Mouse (Mus musculus) stomach, postnatal 0 days (tissue): Measurements from ENCODE around the gene Srrm2. TPM values are rescaled to one million over a fixed set of nuclear protein-coding genes. Genes with fewer than 3 reads are reported as not detected.

Source experiments
- ATAC-seq: fragments of 200-750 bp; cut with Nextera tagmentation; 2 replicates; pipeline ENCODE4 v1.8.0; 2017; ENCODE audit not compliant: low FRiP score, low TSS enrichment
- DNase-seq: peaks from one replicate; pipeline ENCODE4 v3.0.0-alpha.2; 2016; ENCODE audit warnings: low spot score
- H3K27ac ChIP-seq: fragments of 300-500 bp; sonication (generic); replicated peaks from 2 replicates; pipeline ENCODE4 v1.5.1; 2014; ENCODE audit warnings: mild to moderate bottlenecking, control low read depth
- H3K27me3 ChIP-seq: fragments of 300-500 bp; sonication (generic); 2 replicates; pipeline ENCODE4 v1.6.1; 2014; ENCODE audit warnings: low read length; ENCODE audit not compliant: control insufficient read depth, insufficient read depth
- H3K36me3 ChIP-seq: fragments of 300-500 bp; sonication (generic); 2 replicates; pipeline ENCODE4 v1.6.1; 2014; ENCODE audit warnings: low read length, mixed read lengths; ENCODE audit not compliant: control insufficient read depth, insufficient read depth
- H3K4me1 ChIP-seq: fragments of 300-500 bp; sonication (generic); replicated peaks from 2 replicates; pipeline ENCODE4 v1.6.1; 2014; ENCODE audit warnings: antibody characterized with exemption; ENCODE audit not compliant: control insufficient read depth, insufficient read depth
- H3K4me2 ChIP-seq: fragments of 300-500 bp; sonication (generic); replicated peaks from 2 replicates; pipeline ENCODE4 v1.6.1; 2014; ENCODE audit warnings: low read depth, mild to moderate bottlenecking, control low read depth, moderate library complexity
- H3K4me3 ChIP-seq: fragments of 300-500 bp; sonication (generic); 2 replicates; pipeline ENCODE4 v1.5.1; 2014; ENCODE audit warnings: low read depth, low read length, control low read depth
- H3K9ac ChIP-seq: fragments of 300-500 bp; sonication (generic); 2 replicates; pipeline ENCODE4 v1.6.1; 2014; ENCODE audit warnings: mild to moderate bottlenecking, low read length, control low read depth, mixed read lengths
- H3K9me3 ChIP-seq: fragments of 300-500 bp; sonication (generic); 2 replicates; pipeline ENCODE4 v1.6.1; 2016; ENCODE audit warnings: low read length; ENCODE audit not compliant: control insufficient read depth
- CTCF ChIP-seq: IDR thresholded peaks from 2 replicates; pipeline ENCODE4 v1.5.1; 2016; ENCODE audit warnings: antibody characterized with exemption, low read depth, mild to moderate bottlenecking, moderate library complexity
- EP300 ChIP-seq: optimal IDR thresholded peaks from 2 replicates; pipeline ENCODE3; 2016; ENCODE audit warnings: antibody characterized with exemption
- WGBS: fragments of 180-500 bp; shearing (Covaris S2); extraction: QIAGEN DNeasy Blood & Tissue Kit; methylation state at CpG from one replicate; pipeline ENCODE4 v1.1.7; 2014; 5-methylcytosine and 5-hydroxymethylcytosine counted together
- polyA plus RNA-seq: library from polyadenylated mRNA; unstranded; fragments of >200 nt; fragmentation: Nextera tagmentation; extraction: Ambion mirVana; gene quantifications from 2 replicates; pipeline ENCODE4 v1.2.1, GENCODE M21; 2015

Gene Srrm2
- polyA plus RNA-seq, 1 experiment from 2014 or later: 211 TPM

DNA sequence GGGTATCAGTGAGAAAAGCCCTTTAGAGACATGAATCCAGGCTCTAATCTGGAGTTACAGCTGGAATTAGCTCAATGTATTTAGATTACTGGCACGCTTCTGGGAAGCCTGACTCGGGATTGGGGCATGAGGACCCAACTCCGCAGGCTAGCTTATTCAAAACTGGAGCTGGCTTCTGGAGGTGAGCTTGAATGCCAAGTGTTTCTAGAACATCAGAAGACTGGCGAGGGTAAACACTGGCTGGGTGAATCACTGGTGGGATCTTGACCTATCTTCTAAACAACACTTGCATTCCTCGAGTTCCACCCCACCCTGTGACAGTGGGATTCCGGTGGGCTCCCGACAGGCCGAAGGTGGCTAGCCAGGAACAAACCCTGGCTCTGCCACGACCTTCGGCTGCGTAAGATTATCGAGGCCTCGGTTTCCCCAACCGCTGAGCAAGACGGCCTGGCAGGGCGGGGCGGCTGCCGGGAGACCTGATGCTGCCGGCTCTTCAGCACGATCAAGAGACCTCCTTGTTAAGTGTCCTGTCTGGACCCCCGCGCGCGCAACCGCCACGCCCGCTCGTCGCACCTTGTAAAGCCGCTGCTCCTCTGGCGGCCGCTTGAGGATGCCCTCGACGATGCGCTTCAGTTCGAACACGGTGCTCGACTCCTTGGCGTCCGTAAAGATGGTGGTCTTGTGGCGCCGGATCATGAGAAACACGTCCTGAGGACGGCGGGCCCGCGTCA is 38.1 kb downstream of the Srrm2 start:
- WGBS: under 1% methylated on average over 36 of the region's 47 CpGs
- peak; percentile 55 for ATAC-seq
- TF ChIP-seq EP300 (no peak), CTCF (peak; percentile 32; the same call in 1 of the 2 replicates)
- Histone ChIP-seq H3K27me3 (no peaks in the 10 kb centered on the region), H3K27ac (peak overlapping the region; percentile 89), H3K4me1 (no peaks in the 10 kb centered on the region; the same call in 1 of the 2 replicates), H3K36me3 (peaks cover 9% of the 10 kb centered on the region), H3K9ac (peak overlapping the region; percentile 87), H3K4me3 (peak overlapping the region; percentile 70), H3K9me3 (no peaks in the 10 kb centered on the region), H3K4me2 (peak overlapping the region; percentile 87)
- peak; percentile 66 for DNase-seq

DNA sequence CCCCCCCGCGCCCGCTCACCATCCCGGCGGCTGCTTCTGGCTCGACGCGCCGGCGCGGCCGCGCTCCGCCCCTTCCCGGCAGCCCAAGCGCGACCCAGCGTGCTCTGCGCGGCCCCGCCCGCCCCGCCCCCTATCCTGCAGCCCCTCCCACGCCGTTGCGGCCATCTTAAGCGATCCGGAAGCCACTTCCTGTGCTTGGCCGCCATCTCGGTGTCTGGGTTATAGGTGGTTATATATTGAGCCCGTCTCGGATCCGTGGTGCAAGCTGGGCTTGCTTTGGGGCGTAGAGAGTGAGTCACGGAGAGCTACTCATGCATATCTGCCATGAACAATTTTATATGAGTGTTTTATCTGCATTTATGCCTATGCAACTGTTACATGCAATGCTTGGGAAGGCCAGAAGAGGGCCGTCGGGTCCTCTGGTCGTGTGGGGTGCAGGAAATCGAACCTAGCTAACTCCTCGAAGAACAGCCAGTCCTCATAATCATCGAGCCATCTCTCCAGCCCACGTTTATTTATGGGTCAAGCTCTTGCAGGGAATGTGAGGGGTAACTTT is 38.8 kb downstream of the Srrm2 start, which contains the start of gene Elob:
TSS of gene Elob (minus strand) at position 73 of the 556 bp plus-strand sequence.
- Histone ChIP-seq H3K9me3 (no peaks in the 10 kb centered on the region), H3K4me1 (no peaks in the 10 kb centered on the region; the same call in 1 of the 2 replicates), H3K36me3 (peaks cover 5% of the 10 kb centered on the region), H3K27me3 (0 out of 2 replicates have a peak, but pooled peaks cover 2% of the 10 kb centered on the region), H3K9ac (peak within 1 kb of the TSS; percentile 87), H3K27ac (peak within 1 kb of the TSS; percentile 89), H3K4me3 (peak within 1 kb of the TSS; percentile 70), H3K4me2 (peak within 1 kb of the TSS; percentile 87)
- WGBS: under 1% methylated on average over 33 of the region's 42 CpGs
- peak; percentile 92 for DNase-seq
- TF ChIP-seq EP300 (no peak), CTCF (peak; percentile 77)
- ATAC-seq: peak; percentile 95

DNA sequence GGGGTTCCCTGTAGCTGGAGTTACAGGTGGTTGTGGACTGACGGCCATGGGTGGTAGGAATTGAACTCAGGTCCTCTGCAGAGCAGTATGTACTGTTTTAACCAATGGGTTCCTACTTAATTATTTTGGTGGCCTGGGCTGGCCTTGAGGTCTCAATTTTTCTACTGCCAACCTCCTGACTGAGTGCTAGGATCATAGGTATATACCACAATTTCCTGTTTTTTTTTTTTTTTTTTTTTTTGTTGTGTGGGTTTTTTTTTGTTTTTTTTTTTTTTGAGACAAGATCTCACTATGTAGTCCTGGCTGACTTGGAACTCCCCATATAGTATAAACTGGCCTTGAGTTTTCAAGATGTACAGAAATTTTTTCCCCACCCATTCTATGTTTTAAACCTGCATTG is 40.9 kb downstream of the Srrm2 start:
- DNase-seq (no peak), ATAC-seq (no peak)
- TF ChIP-seq EP300 (no peak), CTCF (no peak)
- 93% methylated on average over 1 of the region's 1 CpGs for WGBS
- H3K9ac ChIP-seq: no peak overlapping the region
- H3K4me2 ChIP-seq: no peak overlapping the region
- no peaks in the 10 kb centered on the region for H3K9me3 ChIP-seq
- H3K4me3 ChIP-seq: no peak overlapping the region
- no peaks in the 10 kb centered on the region for H3K36me3 ChIP-seq
- no peak overlapping the region for H3K27ac ChIP-seq
- H3K4me1 ChIP-seq: no peaks in the 10 kb centered on the region; the same call in 1 of the 2 replicates
- H3K27me3 ChIP-seq: 0 out of 2 replicates have a peak, but pooled peaks cover 2% of the 10 kb centered on the region

- H3K4me1 ChIP-seq: no peaks in the 10 kb centered on the region
- no peak within 1 kb of the TSS for H3K4me3 ChIP-seq
- H3K9ac ChIP-seq: no peak within 1 kb of the TSS
- H3K36me3 ChIP-seq: no peaks in the 10 kb centered on the region
- no peak within 1 kb of the TSS for H3K27ac ChIP-seq
- 0 out of 2 replicates have a peak, but pooled peaks cover 2% of the 10 kb centered on the region for H3K27me3 ChIP-seq
- ATAC-seq (no peak), DNase-seq (no peak)
- no peak within 1 kb of the TSS for H3K4me2 ChIP-seq
- WGBS: 56% methylated on average over 8 of the region's 8 CpGs
- TF ChIP-seq CTCF (no peak), EP300 (no peak)
- no peaks in the 10 kb centered on the region for H3K9me3 ChIP-seq
Observed at GRCm38 (mm10) chr17:23836006-23836575, 45.8 kb downstream of the Srrm2 start, which contains the start of gene Prss33. Gene Prss33 (minus strand): TSS chr17:23836056.

GRCm38 (mm10) chr17:23841145-23841544 is 50.8 kb downstream of the Srrm2 start:
- Histone ChIP-seq H3K27me3 (no peaks in the 10 kb centered on the region), H3K27ac (0 out of 2 replicates have a peak overlapping the region, but pooled peaks have one; percentile 41), H3K9me3 (no peaks in the 10 kb centered on the region), H3K4me2 (no peak overlapping the region), H3K4me1 (no peaks in the 10 kb centered on the region), H3K4me3 (no peak overlapping the region), H3K36me3 (no peaks in the 10 kb centered on the region), H3K9ac (no peak overlapping the region)
- DNase-seq (peak; percentile 58), ATAC-seq (0 out of 2 replicates have a peak, but pooled peaks have one; percentile 16)
- TF ChIP-seq EP300 (no peak), CTCF (peak; percentile 81)
- 32% methylated on average over 4 of the region's 4 CpGs for WGBS
